Mouse (Mus musculus): ENCODE results near the gene Trappc3. TPM values are rescaled to one million over a fixed set of nuclear protein-coding genes. Genes with fewer than 3 reads are reported as not detected.

Trappc3 gene
- total RNA-seq, 1 experiment from 2014 or later = 39.9 TPM

DNA sequence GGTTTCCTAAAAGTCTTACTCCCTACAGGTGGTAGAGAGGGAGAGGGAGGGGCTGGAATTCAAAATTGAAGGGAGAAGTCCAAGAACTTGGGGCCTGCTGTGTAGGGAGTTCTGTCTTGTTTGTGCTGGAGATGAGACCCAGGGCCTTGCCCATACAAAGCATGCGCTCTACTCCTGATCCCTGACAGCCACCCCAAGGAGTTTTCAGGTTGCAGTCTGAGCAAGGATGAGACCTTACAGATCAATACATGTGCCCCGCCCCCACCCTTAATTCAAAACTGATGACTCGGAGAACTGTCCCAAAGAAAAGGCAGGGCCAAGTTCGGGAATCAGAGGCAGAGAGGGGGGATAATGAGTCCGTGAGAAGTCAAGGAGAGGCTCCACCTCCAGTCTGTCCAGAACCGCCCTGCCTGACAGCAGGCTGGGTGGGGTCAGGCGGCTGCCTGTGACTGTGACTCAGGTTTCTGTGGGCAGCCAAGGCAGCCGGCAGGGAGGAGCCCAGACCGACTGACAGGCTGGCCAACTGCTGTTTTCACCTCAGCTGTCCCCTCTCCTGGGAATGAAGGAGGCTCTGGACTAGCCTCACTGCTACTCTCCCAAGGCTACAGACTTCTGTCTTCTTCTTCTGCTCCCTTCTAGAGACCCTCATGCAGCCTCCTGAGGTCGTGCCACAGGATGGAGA lies 1.5 kb upstream of the Trappc3 start:
- peak; percentile 36 to 44 for ATAC-seq (replicated peaks in 1 of 2; ENCODE audit: insufficient read depth in 1 of 2, low FRiP score in 2 of 2, low TSS enrichment in 1 of 2, low read depth in 1 of 2, poor library complexity in 2 of 2, severe bottlenecking in 2 of 2)

DNA sequence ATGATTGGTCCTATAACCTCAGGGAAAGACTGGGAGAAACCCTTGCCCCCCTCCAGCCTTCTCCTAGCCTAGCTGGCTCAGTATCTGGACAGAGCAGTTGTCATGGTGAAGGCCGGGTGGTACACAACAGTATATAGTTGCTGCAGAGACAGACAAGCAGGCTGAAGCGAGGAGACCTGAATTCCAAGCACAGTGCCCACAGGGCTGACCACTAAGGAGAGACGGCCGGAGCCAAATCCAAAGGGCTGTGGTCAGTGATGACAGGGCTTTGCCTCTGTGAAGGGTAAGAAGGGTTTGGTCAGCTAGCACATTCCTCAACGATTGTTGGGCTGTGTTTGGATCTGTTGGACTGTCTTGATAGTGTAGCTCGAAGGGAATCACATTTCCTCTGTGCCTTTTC lies 859 bp upstream of the Trappc3 start:
- no peak for ATAC-seq (replicated peaks in 1 of 2; ENCODE audit: insufficient read depth in 1 of 2, low FRiP score in 2 of 2, low TSS enrichment in 1 of 2, low read depth in 1 of 2, poor library complexity in 2 of 2, severe bottlenecking in 2 of 2)

DNA sequence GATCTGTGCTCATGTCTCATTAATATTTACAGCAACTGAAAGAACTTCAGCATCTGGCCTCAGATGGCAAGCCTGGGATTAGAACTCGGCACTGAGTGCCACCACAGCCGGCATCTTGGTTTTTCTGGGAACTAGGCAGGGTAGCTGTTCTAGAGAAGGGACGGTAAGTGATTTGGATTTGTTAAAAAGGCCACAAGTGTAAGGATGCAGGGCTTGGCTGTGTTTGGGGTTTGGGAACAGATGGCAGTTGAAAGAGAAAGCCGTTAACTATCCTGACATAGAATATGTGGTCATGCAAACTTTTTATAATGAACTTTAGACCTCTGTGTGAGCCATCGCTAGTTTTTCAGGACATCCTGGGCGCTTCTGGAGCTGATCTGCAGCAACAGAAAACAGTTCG lies 450 bp upstream of the Trappc3 start:
- ATAC-seq (replicated peaks in 1 of 2; ENCODE audit: insufficient read depth in 1 of 2, low FRiP score in 2 of 2, low TSS enrichment in 1 of 2, low read depth in 1 of 2, poor library complexity in 2 of 2, severe bottlenecking in 2 of 2) = no peak

DNA sequence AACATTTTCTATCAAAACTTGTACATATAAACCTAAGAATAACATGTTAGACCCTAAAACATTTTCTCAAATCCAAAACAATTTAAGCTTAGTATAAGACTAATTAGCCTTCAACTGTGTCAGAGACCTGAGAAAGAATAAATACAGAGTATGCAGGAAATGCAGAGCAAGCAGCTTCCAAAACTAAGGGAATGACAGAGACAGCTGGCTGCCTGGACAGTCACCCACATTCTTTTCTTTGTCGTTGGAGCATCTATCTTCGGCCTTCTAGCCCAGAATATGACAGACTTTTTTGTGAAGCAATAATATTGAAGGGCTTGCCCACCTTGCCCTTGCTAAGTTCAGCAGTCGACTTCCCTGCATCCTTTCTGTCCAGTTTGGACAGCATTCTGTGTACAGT lies 7.2 kb downstream of the Trappc3 start:
- ATAC-seq (replicated peaks in 1 of 2; ENCODE audit: insufficient read depth in 1 of 2, low FRiP score in 2 of 2, low TSS enrichment in 1 of 2, low read depth in 1 of 2, poor library complexity in 2 of 2, severe bottlenecking in 2 of 2) = no peak

DNA sequence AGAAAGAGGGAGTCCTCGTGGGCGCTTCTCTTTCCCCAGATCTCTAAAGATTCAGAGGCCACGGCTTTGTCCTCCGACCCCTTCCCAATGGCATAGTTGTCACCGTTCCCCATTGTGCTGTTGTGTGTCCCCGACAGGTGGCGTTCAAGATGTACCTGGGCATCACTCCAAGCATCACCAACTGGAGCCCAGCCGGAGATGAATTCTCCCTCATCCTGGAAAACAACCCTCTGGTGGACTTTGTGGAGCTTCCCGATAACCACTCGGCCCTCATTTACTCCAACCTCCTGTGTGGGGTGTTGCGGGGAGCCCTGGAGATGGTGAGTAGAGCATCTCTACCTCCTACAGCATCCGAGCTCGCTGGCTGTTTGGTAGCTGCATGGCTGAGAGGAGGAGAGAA lies 11.6 kb downstream of the Trappc3 start:
- no peak for ATAC-seq (replicated peaks in 1 of 2; ENCODE audit: insufficient read depth in 1 of 2, low FRiP score in 2 of 2, low TSS enrichment in 1 of 2, low read depth in 1 of 2, poor library complexity in 2 of 2, severe bottlenecking in 2 of 2)

DNA sequence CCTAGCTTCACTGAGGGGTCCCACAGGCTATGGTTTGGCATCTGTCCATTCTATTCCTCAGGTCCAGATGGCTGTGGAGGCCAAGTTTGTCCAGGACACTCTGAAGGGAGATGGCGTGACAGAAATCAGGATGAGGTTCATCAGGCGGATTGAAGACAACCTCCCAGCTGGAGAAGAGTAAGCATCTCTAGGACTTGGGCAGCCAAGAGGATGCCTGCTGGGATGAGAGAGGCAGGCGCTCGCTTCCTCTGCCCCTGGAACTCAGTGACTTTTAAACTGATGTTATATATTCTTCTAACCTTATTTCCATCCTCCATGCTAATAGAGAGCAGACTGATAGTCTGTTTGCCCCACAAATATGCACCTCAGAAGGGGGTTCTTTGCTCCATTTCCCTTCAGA lies 13.0 kb downstream of the Trappc3 start:
- ATAC-seq (replicated peaks in 1 of 2; ENCODE audit: insufficient read depth in 1 of 2, low FRiP score in 2 of 2, low TSS enrichment in 1 of 2, low read depth in 1 of 2, poor library complexity in 2 of 2, severe bottlenecking in 2 of 2) = no peak

DNA sequence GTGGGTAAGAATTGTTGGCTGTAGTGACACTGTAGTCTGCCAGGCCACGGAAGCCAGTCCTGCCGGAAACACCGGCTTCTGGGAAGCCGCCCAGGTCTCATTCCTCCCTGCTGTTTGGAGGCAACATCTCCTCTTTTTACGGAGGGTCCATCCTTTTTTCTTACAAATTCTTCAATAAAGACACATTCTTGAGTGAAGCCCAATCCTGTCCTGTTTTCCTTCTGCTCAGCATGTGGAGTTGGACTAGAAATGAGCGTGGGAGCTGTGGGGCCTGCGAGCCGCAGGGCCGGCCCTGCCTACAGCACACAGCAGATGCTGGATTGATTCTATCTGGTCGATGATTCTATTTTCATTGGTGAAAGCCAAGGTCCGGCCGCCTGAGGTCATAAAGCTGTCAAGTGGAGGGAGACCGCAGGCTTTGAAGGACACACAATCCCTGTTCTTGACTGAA lies 13.6 kb downstream of the Trappc3 start:
- no peak for ATAC-seq (replicated peaks in 1 of 2; ENCODE audit: insufficient read depth in 1 of 2, low FRiP score in 2 of 2, low TSS enrichment in 1 of 2, low read depth in 1 of 2, poor library complexity in 2 of 2, severe bottlenecking in 2 of 2)

DNA sequence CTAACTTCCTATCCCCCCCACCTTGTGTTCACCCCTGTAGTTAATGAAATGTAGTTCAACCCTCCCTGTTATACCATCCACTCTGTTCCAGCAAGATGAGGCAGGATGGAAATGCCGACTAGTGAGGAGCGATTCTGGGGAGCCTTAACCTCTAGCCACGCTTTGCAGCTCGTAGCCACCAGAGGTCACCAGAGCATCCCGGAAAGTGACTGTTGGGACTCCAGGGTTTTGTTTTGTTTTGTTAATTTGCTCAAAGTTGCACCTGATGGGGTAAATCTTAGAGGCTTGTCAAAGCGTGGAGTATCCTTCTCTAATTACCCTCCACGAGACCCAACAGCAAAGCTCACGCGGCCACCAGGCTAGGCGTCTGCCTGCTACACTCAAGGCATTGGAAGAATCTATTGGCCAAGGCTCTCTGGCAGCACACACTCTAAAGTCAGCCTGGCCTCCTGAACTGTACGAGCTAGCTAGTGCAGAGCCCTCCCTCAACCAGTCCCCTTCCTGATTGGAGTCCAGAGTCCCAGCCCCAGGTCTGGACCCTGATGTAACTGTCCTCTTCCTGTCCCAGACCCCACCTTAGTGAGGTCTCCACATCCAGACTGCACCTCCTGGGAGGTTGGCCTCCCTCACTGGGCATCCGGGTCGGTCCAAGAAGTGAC lies 15.9 kb downstream of the Trappc3 start:
- peak; percentile 79 to 89 for ATAC-seq (replicated peaks in 1 of 2; ENCODE audit: insufficient read depth in 1 of 2, low FRiP score in 2 of 2, low TSS enrichment in 1 of 2, low read depth in 1 of 2, poor library complexity in 2 of 2, severe bottlenecking in 2 of 2)

DNA sequence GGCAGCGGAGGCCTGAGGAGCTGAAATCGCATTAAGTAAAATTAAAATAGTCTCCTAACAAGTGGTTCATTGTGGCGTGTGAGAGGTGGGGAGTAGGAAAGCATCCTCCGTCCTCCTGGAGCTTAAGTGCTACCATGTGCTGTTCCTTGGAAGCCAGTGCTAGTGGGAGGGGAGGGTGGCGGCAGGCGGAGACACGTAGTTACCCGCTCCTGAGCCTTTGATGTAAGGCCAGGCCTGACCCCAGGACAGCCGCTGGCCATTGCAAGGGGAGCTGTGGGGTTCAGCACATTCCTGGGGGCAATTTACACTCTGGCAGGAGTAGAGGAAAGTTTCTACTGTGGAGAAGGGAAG lies 16.4 kb downstream of the Trappc3 start:
- ATAC-seq (replicated peaks in 1 of 2; ENCODE audit: insufficient read depth in 1 of 2, low FRiP score in 2 of 2, low TSS enrichment in 1 of 2, low read depth in 1 of 2, poor library complexity in 2 of 2, severe bottlenecking in 2 of 2) = no peak

DNA sequence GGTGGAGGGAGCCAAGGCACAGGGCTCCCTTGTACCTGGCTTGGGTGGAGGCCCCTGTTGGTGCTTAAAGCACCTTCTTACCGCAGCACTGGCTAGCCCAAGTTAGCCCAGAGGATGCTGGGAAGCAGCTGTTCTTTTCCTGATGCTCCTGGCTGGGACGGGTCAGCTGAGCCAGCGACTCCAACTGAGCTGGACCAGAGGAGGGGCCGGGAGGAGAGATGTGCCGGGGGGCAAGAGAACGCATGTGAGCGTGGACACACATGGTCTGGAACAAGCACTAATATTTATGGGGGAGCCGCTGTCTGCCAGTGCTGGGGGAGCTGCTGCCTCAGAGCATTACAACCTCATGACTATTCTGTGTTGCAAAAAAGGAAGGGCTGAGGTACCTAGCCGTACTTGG lies 16.8 kb downstream of the Trappc3 start:
- no peak for ATAC-seq (replicated peaks in 1 of 2; ENCODE audit: insufficient read depth in 1 of 2, low FRiP score in 2 of 2, low TSS enrichment in 1 of 2, low read depth in 1 of 2, poor library complexity in 2 of 2, severe bottlenecking in 2 of 2)

DNA sequence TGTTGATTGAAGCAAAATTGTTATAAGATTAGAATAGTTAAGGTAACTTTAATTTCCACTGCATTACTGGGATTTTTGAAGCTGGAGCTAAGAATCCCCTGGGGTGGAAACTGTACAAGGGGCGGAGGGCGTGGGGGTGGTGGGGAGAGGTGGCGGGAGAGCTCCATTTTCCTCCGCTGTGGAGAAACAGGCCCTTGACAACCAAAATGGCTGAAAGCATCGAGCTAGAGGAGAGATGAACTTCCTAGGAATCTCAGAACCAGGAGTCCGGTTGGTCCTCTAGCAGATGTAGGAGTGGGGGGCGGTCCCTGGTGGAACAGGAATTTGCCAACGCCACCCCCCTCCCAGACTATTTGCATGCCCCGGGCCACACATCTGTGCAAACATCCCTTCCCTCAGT lies 19.6 kb downstream of the Trappc3 start:
- ATAC-seq (replicated peaks in 1 of 2; ENCODE audit: insufficient read depth in 1 of 2, low FRiP score in 2 of 2, low TSS enrichment in 1 of 2, low read depth in 1 of 2, poor library complexity in 2 of 2, severe bottlenecking in 2 of 2) = no peak

DNA sequence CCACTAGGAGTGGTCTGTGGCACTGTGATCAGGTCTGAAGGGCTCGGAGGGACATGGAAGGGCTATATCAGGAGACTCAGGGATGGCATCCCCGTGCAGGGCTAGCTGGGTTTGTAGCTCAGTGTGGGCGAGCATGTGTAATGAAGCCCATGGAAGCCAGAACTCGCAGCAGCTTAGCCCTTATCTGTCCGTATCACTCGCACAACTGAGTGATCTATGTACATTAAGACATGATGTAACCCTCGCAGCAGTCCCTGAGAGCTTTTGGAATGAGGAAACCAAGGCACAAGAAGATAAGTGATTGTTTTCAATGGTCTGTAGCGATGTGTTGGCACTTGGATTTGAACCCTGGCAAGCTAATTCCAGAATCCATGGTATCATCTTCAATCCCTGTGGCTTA lies 21.5 kb downstream of the Trappc3 start:
- ATAC-seq (replicated peaks in 1 of 2; ENCODE audit: insufficient read depth in 1 of 2, low FRiP score in 2 of 2, low TSS enrichment in 1 of 2, low read depth in 1 of 2, poor library complexity in 2 of 2, severe bottlenecking in 2 of 2) = no peak

DNA sequence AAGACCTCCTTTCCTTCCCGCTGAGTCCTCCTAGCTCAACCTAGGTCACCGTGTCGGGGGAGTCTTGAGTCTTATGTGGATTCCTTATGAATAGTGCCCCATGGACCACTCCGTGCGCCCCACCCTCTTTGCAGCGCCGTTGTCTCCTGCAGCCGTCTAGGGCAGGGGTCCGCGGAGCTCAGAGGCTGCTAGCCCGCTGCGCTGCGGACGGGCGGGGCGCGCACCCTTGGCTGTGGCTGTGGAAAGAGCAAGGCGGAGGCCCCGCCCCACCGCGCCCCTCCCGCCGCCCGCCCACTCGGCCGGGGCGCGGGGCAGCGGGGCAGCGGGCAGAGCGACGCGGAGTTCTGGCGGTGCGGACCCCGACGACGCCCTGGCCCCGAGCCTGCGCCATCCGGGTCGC lies 24.4 kb downstream of the Trappc3 start, which contains the start of gene Col8a2:
Gene Col8a2, plus strand, starts transcription at position 302 of the 400 bp plus-strand sequence.
- no peak for ATAC-seq (replicated peaks in 1 of 2; ENCODE audit: insufficient read depth in 1 of 2, low FRiP score in 2 of 2, low TSS enrichment in 1 of 2, low read depth in 1 of 2, poor library complexity in 2 of 2, severe bottlenecking in 2 of 2)

DNA sequence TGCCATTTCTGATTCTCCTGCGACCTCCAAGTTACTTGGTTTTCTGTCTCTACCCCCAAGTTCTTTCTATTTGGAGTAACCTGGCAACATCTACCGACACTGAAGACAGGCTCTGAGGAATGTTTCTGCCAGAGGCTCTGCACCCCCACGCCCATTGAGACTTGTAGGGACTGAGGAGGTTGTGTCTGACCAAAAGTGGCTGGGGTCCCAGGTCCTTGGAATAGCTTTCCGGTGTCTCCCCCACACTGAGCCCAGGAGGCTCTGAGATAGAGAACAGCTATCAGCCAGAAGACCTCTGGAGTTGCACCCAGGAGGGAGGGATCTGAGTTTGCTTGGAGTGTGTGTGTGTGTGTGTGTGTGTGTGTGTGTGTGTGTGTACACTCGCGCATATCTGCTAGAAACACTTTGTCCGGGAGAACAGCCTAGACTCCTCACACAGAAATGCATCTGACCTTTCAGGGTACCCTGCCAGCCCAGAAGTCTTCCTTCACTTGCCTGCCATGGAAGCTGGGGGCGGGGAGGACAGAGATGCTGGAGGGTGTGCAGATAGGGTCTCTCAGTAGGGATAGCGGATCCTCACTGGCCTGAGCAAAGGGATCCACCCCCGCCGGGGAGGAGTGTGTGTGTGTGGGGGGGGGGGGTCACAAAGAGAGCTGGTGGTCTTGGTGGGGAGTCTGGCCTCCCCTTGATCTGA lies 25.3 kb downstream of the Trappc3 start:
- ATAC-seq (replicated peaks in 1 of 2; ENCODE audit: insufficient read depth in 1 of 2, low FRiP score in 2 of 2, low TSS enrichment in 1 of 2, low read depth in 1 of 2, poor library complexity in 2 of 2, severe bottlenecking in 2 of 2) = no peak

DNA sequence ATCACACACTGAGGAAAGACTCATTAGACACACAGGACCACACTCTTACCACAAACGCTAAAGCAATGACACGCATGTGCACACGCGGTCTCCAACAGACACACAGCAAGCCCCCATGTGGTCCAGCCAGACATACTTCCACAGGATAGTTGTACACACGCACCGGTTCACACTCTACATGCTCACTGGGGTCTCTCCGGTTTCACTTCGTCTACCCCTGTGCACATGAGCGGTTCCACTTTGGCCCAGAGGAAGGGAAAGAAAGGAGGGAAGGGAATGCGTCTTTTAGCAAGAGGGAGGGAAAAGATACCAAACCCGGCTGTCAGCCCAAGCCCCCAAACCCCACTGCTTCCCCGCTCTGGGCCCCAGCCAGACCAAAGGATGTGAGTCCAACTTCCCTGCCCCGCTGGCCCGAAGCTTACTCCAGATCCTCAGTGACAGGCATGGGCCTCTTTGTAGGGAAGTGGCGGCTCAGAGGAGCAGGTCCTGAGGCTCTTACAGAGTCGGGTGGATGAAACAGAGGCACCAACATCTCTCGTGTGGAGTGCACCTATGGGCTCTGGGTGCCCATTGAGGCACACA lies 26.1 kb downstream of the Trappc3 start:
- peak; percentile 8 to 54; a peak in 2 of 4 replicates for ATAC-seq (replicated peaks in 1 of 2; ENCODE audit: insufficient read depth in 1 of 2, low FRiP score in 2 of 2, low TSS enrichment in 1 of 2, low read depth in 1 of 2, poor library complexity in 2 of 2, severe bottlenecking in 2 of 2)

DNA sequence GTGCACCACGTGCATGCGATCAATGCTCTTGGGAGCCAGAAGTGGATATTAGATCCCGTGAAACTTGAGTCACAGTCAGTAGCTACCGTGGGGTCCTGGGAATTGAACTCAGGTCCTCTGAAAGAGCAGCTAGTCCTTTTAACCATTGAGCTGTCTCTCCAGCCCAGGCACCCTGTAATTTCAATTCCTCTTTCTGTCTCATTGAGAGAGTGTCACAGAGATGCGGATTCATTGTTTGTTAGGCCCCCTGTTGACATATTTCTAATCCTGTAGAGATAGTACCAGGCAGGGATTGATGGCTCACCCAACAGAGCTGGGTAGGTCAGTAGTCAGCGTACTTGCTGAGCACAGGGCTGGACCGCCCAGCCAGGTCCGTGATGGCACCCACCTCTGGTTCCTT lies 28.2 kb downstream of the Trappc3 start:
- ATAC-seq (replicated peaks in 1 of 2; ENCODE audit: insufficient read depth in 1 of 2, low FRiP score in 2 of 2, low TSS enrichment in 1 of 2, low read depth in 1 of 2, poor library complexity in 2 of 2, severe bottlenecking in 2 of 2) = no peak

DNA sequence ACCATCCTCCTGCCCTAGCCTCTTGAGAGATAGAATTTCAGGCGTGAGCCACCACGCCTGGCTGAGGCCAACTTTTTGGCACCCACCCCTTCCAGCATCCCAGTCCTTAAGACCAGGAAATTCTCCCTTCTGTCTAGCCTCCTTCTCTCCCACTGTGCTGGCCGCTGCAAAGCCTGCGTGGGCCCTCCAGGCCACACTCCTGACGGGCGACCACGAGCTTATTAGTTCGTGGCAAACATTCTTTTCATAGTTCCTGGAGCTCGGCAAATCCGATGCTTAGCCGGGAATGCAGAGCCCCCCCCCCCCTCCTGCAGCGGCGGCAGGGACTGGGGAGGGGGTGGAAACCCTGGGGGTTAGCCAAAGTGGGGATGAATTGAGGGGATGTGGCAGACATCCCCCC lies 29.1 kb downstream of the Trappc3 start:
- no peak for ATAC-seq (replicated peaks in 1 of 2; ENCODE audit: insufficient read depth in 1 of 2, low FRiP score in 2 of 2, low TSS enrichment in 1 of 2, low read depth in 1 of 2, poor library complexity in 2 of 2, severe bottlenecking in 2 of 2)

DNA sequence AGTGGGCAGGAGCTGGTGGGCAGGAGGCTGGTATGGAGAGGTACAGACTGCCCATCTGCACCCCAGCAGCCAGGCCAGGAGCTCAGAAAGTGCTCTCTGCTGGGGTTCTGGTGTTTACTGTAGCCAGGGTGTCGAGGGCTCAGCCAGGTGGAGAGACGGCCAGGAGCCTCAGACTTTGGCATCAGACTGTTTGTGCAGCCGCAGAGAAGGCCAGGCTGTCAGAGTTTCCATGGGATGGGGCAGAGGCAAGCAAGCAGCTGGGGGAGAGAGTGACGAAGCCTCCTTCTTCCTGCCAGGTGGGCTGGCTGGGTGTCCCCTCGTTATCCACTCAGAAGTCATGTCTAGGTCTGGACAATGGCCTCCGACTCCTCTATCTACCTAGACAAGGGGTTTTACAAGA lies 33.0 kb downstream of the Trappc3 start:
- ATAC-seq (replicated peaks in 1 of 2; ENCODE audit: insufficient read depth in 1 of 2, low FRiP score in 2 of 2, low TSS enrichment in 1 of 2, low read depth in 1 of 2, poor library complexity in 2 of 2, severe bottlenecking in 2 of 2) = no peak

Data from hematopoietic stem cell, adult 5-6 weeks (primary cell).